In genomic region chr12:44548465-44548864, GRCm38 (mm10) we compare ENCODE assay signal across 11 mouse cellular contexts.
DNase-seq lines count a peak whose midpoint lies in the region; ATAC-seq and TF ChIP-seq lines count a peak whose summit lies in the region.
"Had no signal": no experiment of that assay in that cellular context is flagged by ENCODE, and none has a peak within 500 bp of the region (broad histone marks: within the 10 kb centered on the region; RNA-seq: fewer than 3 reads in every experiment).

No protein-coding gene starts in this region.

- H3K4me3 ChIP-seq in hindbrain, embryonic 11.5 days (ENCODE audit: low read depth, low read length): no peak overlapping the region
- no peak overlapping the region for H3K4me3 ChIP-seq in hindbrain, embryonic 10.5 days
- H3K4me3 ChIP-seq in midbrain, embryonic 11.5 days (ENCODE audit: low read depth, low read length): no peak overlapping the region
- H3K4me3 ChIP-seq in midbrain, embryonic 15.5 days: no peak overlapping the region
- H3K4me3 ChIP-seq in forebrain, embryonic 16.5 days (replicated peaks; ENCODE audit: low read length): no peak overlapping the region
- H3K4me3 ChIP-seq in hindbrain, postnatal 0 days (ENCODE audit: low read length): no peak overlapping the region
- H3K4me3 ChIP-seq: embryonic facial prominence, embryonic 15.5 days; liver, embryonic 13.5 days had no signal

- 71% methylated on average over 9 of the region's 9 CpGs for WGBS in hindbrain, embryonic 11.5 days
- 69% methylated on average over 9 of the region's 9 CpGs for whole genome bisulfite sequencing in hindbrain, embryonic 10.5 days
- WGBS in midbrain, embryonic 11.5 days: 69% methylated on average over 9 of the region's 9 CpGs
- WGBS in midbrain, embryonic 15.5 days: 68% methylated on average over 9 of the region's 9 CpGs
- WGBS in forebrain, embryonic 16.5 days: 67% methylated on average over 9 of the region's 9 CpGs
- 72% methylated on average over 9 of the region's 9 CpGs for WGBS in hindbrain, postnatal 0 days

- TF ChIP-seq CTCF in hindbrain, postnatal 0 days (IDR thresholded peaks at IDR 0.05; ENCODE audit: low read depth): no peak

- H3K9me3 ChIP-seq in hindbrain, embryonic 11.5 days (ENCODE audit: control insufficient read depth, low read length): no peaks in the 10 kb centered on the region
- no peaks in the 10 kb centered on the region for H3K9me3 ChIP-seq in hindbrain, embryonic 10.5 days
- H3K9me3 ChIP-seq in midbrain, embryonic 11.5 days (ENCODE audit: control insufficient read depth, low read length): no peaks in the 10 kb centered on the region
- H3K9me3 ChIP-seq in midbrain, embryonic 15.5 days: no peaks in the 10 kb centered on the region
- no peaks in the 10 kb centered on the region for H3K9me3 ChIP-seq in forebrain, embryonic 16.5 days (ENCODE audit: control insufficient read depth, low read length)
- H3K9me3 ChIP-seq in hindbrain, postnatal 0 days (ENCODE audit: low read length): no peaks in the 10 kb centered on the region
- H3K9me3 ChIP-seq: embryonic facial prominence, embryonic 15.5 days; liver, embryonic 13.5 days had no signal

- no peak overlapping the region for H3K4me2 ChIP-seq in hindbrain, embryonic 11.5 days (replicated peaks; ENCODE audit: low read depth, low read length)
- no peak overlapping the region for H3K4me2 ChIP-seq in midbrain, embryonic 11.5 days
- no peak overlapping the region for H3K4me2 ChIP-seq in midbrain, embryonic 15.5 days
- H3K4me2 ChIP-seq in forebrain, embryonic 16.5 days (ENCODE audit: low read length): no peak overlapping the region
- H3K4me2 ChIP-seq in hindbrain, postnatal 0 days (ENCODE audit: low read depth, low read length): no peak overlapping the region
- H3K4me2 ChIP-seq: embryonic facial prominence, embryonic 15.5 days; heart, embryonic 11.5 days; liver, embryonic 13.5 days had no signal

- 0 out of 2 replicates have a peak, but pooled peaks have one; percentile 29 for ATAC-seq in hindbrain, embryonic 11.5 days (ENCODE audit: low FRiP score)
- no peak for ATAC-seq in midbrain, embryonic 11.5 days (ENCODE audit: low FRiP score)
- no peak; the same call in 1 of the 2 replicates for ATAC-seq in midbrain, embryonic 15.5 days (replicated peaks)
- ATAC-seq in forebrain, embryonic 16.5 days: peak; percentile 65
- 0 out of 2 replicates have a peak, but pooled peaks have one; percentile 33 for ATAC-seq in hindbrain, postnatal 0 days
- ATAC-seq: intestine, embryonic 16.5 days had no signal

- H3K27me3 ChIP-seq in hindbrain, embryonic 11.5 days (ENCODE audit: control insufficient read depth, insufficient read depth, low read length): no peaks in the 10 kb centered on the region
- H3K27me3 ChIP-seq in hindbrain, embryonic 10.5 days (ENCODE audit: insufficient read depth, poor library complexity, severe bottlenecking): no peaks in the 10 kb centered on the region
- H3K27me3 ChIP-seq in midbrain, embryonic 11.5 days (ENCODE audit: control insufficient read depth, insufficient read depth, low read length): no peaks in the 10 kb centered on the region
- H3K27me3 ChIP-seq in midbrain, embryonic 15.5 days (replicated peaks): no peaks in the 10 kb centered on the region
- no peaks in the 10 kb centered on the region for H3K27me3 ChIP-seq in forebrain, embryonic 16.5 days (replicated peaks; ENCODE audit: control insufficient read depth, insufficient read depth, low read length)
- no peaks in the 10 kb centered on the region for H3K27me3 ChIP-seq in hindbrain, postnatal 0 days (ENCODE audit: insufficient read depth, low read length)
- H3K27me3 ChIP-seq: embryonic facial prominence, embryonic 15.5 days; liver, embryonic 13.5 days had no signal

- no peak for DNase-seq in hindbrain, embryonic 11.5 days (ENCODE audit: low spot score)
- DNase-seq in hindbrain, embryonic 10.5 days (ENCODE audit: low spot score): no peak
- peak; percentile 62 for DNase-seq in midbrain, embryonic 11.5 days (ENCODE audit: low spot score, missing footprints)
- no peak for DNase-seq in hindbrain, postnatal 0 days (ENCODE audit: low spot score)
- DNase-seq in cerebellum, postnatal 10 days: no peak

- H3K36me3 ChIP-seq in hindbrain, embryonic 11.5 days (ENCODE audit: control insufficient read depth, insufficient read depth, low read length): no peaks in the 10 kb centered on the region
- no peaks in the 10 kb centered on the region for H3K36me3 ChIP-seq in hindbrain, embryonic 10.5 days
- H3K36me3 ChIP-seq in midbrain, embryonic 11.5 days (ENCODE audit: control insufficient read depth, insufficient read depth, low read length): no peaks in the 10 kb centered on the region
- H3K36me3 ChIP-seq in midbrain, embryonic 15.5 days (replicated peaks): peaks cover 11% of the 10 kb centered on the region; the same call in 1 of the 2 replicates
- H3K36me3 ChIP-seq in forebrain, embryonic 16.5 days (ENCODE audit: control insufficient read depth, insufficient read depth): no peaks in the 10 kb centered on the region; the same call in none of the 2 replicates
- peaks cover 12% of the 10 kb centered on the region; the same call in 1 of the 2 replicates for H3K36me3 ChIP-seq in hindbrain, postnatal 0 days (ENCODE audit: insufficient read depth, low read length)
- H3K36me3 ChIP-seq: embryonic facial prominence, embryonic 15.5 days; liver, embryonic 13.5 days had no signal

- H3K27ac ChIP-seq in hindbrain, embryonic 11.5 days (ENCODE audit: low read depth, low read length): no peak overlapping the region
- no peak overlapping the region for H3K27ac ChIP-seq in hindbrain, embryonic 10.5 days
- H3K27ac ChIP-seq in midbrain, embryonic 11.5 days (ENCODE audit: low read depth, low read length): no peak overlapping the region
- H3K27ac ChIP-seq in midbrain, embryonic 15.5 days: no peak overlapping the region
- H3K27ac ChIP-seq in forebrain, embryonic 16.5 days (ENCODE audit: low read length): no peak overlapping the region
- H3K27ac ChIP-seq in hindbrain, postnatal 0 days: no peak overlapping the region
- H3K27ac ChIP-seq: embryonic facial prominence, embryonic 15.5 days; liver, embryonic 13.5 days had no signal

- H3K4me1 ChIP-seq in hindbrain, embryonic 11.5 days (replicated peaks; ENCODE audit: control insufficient read depth, insufficient read depth, low read length): no peaks in the 10 kb centered on the region
- H3K4me1 ChIP-seq in hindbrain, embryonic 10.5 days (replicated peaks): peaks cover 11% of the 10 kb centered on the region
- H3K4me1 ChIP-seq in midbrain, embryonic 11.5 days (ENCODE audit: control insufficient read depth, insufficient read depth, low read length): no peaks in the 10 kb centered on the region
- H3K4me1 ChIP-seq in midbrain, embryonic 15.5 days: 0 out of 2 replicates have a peak, but pooled peaks cover 3% of the 10 kb centered on the region
- H3K4me1 ChIP-seq in forebrain, embryonic 16.5 days (replicated peaks; ENCODE audit: control insufficient read depth, insufficient read depth, low read length): peaks cover 4% of the 10 kb centered on the region; the same call in 1 of the 2 replicates
- H3K4me1 ChIP-seq in hindbrain, postnatal 0 days (ENCODE audit: insufficient read depth, low read length): no peaks in the 10 kb centered on the region
- H3K4me1 ChIP-seq: embryonic facial prominence, embryonic 15.5 days; liver, embryonic 13.5 days had no signal

- H3K9ac ChIP-seq in hindbrain, embryonic 11.5 days (ENCODE audit: low read depth, low read length): no peak overlapping the region
- H3K9ac ChIP-seq in midbrain, embryonic 11.5 days (ENCODE audit: low read length): no peak overlapping the region
- no peak overlapping the region for H3K9ac ChIP-seq in midbrain, embryonic 15.5 days
- no peak overlapping the region for H3K9ac ChIP-seq in forebrain, embryonic 16.5 days (replicated peaks; ENCODE audit: low read depth, low read length)
- H3K9ac ChIP-seq in hindbrain, postnatal 0 days (replicated peaks; ENCODE audit: low read length): no peak overlapping the region
- H3K9ac ChIP-seq: embryonic facial prominence, embryonic 15.5 days; liver, embryonic 13.5 days had no signal

Comparison
In these comparisons a context has a peak if more than half of its experiments do, and no peak if none do; other contexts are left out.
1. ATAC-seq: peak in hindbrain, embryonic 11.5 days (single experiment), forebrain, embryonic 16.5 days (single experiment) and hindbrain, postnatal 0 days (single experiment); none in midbrain, embryonic 11.5 days (single experiment) and midbrain, embryonic 15.5 days (single experiment).